Mouse (Mus musculus): ENCODE results near the gene Trip10.

DNA sequence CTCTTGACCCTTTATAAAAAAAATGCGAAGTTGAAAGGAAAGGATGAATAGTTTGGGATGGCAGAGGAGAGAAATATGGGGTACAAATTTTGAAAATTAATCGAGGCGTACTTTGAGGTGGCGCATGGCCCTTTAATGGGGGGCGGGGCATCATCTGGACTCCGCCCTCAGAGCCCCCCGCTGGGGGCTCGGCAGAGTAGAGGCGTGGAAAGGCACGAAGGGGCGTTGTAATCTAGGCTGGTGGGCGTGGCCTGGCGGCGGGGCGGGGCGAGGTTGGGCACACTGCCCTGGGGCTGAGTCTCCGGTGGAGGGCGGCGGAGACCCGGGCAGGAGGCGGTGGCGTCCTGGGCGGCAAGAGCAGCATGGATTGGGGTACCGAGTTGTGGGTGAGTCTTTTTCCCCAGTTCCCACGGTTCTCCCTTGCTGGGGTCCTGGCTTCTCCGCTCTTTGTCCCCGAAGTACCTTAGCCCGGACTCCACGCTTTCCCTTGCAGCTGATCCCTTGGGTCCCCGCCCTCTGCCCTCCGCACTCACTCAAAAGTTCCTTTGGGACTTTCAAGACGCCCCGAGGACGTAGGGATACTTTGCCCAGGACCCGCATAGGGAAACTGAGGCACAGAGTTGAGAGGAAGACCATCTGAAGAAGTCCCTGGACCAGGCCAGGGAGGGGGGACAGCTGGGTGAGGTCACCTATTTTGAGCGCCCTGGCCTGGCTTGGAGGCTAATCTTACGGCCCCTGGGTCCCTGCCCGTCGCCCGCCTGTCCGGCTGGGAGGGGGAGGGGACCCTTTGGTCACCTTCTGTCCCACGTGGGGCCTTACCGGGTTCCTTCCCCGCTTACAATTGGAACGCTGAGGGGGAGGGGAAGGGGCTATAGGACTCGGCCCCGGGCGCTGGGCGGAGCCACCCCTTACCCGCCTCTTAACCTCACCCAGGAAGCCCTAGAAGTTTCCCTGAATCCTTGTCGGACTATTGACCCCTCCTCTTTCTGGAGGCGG is at the start of gene Trip10:
- peak; percentile 55; the same call in 1 of the 2 replicates for TF ChIP-seq POLR2A (IDR thresholded peaks at IDR 0.05; ENCODE audit: control insufficient read depth, low read depth, low read length)
- TF ChIP-seq CTCF (IDR thresholded peaks at IDR 0.05; ENCODE audit: control insufficient read depth, insufficient read depth, insufficient replicate concordance, low read depth, low read length): 0 out of 2 replicates have a peak, but pooled peaks have one; percentile 9
